Mouse (Mus musculus) heart, adult 2 months (tissue): ENCODE measurements at regions not wholly inside any gene's neighbourhood (a gene's known extent, or its start where the extent isn't known, plus 50 kb on each side); places are given as distances from the start of the nearest gene placed in this dataset.

ENCODE experiments used
- CTCF ChIP-seq: fragments of 200-600 bp; IDR thresholded peaks from 2 replicates; pipeline ENCODE4 v1.8.1; 2022; ENCODE audit warnings: antibody characterized with exemption, mild to moderate bottlenecking, moderate library complexity
- EP300 ChIP-seq: fragments of 200-500 bp; IDR thresholded peaks from 2 replicates; pipeline ENCODE4 v1.6.1; 2011; ENCODE audit warnings: low read depth, low read length, control low read depth; ENCODE audit not compliant: insufficient read depth
- POLR2A ChIP-seq: fragments of 200-500 bp; IDR thresholded peaks from 2 replicates; pipeline ENCODE4 v1.6.1; 2011; ENCODE audit warnings: mild to moderate bottlenecking, low read depth, low read length, control low read depth; ENCODE audit not compliant: insufficient read depth

DNA sequence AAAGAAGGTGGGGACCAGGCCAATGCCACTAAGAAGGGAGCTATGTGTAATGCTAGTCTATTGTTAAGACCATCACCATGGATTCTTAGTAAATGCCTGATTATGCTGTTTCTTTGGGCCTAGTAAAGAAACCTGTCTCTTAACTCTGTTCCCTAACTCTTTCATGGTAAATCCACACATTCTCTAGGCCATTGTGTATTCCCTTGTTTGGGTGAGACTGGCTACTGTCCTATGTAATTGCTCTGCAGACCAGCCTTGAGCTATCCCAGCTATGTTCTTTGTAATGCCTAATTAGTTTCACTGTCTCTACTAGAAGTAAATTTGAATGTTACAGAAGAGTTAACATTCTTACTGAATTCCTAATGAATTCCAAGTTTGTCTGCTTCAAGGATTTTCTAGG lies 186.9 kb upstream of the Gm10750 start:
- TF ChIP-seq POLR2A (no peak), CTCF (no peak), EP300 (no peak)
